ENCODE assay signal across 12 mouse cellular contexts in the genomic region with DNA sequence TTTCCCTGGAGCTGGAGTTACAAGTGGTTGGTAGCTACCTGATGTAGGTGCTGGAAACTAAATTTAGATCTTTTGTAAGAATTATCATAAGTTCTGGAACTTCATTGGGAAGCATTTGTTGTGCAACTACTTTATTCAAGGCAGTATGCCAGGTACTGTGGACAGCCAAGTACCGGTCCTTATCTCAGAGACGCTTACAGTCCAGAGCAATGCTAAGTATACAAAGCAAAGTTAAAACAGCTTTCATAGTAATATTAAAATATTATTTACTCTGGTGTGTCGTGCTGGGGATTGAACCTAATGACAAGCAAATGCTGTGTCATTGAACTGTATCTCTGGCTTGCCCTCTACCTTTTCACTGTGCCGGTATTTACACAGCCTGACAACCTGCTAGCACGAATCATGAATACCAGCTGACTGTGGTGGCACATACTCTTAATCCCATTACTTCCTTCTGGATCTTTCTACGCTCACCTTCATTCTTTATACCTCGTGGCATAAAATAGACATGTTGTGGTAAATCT. TPM values are rescaled to one million over a fixed set of nuclear protein-coding genes. Genes with fewer than 3 reads are reported as not detected.
"Had no signal": no experiment of that assay in that cellular context is flagged by ENCODE, and none has a peak within 500 bp of the region (broad histone marks: within the 10 kb centered on the region; RNA-seq: fewer than 3 reads in every experiment).

No protein-coding gene starts in this region.

RNA-seq across cellular contexts. Expression of a gene that starts 32.3 kb away (rescaled TPM):
- polyA plus RNA-seq: cortical plate, adult 2 months; embryonic facial prominence, embryonic 12.5 days; embryonic facial prominence, embryonic 14.5 days; embryonic facial prominence, embryonic 15.5 days; erythroblast, embryonic 14.5 days; forebrain, embryonic 12.5 days; forebrain, embryonic 14.5 days; forebrain, embryonic 15.5 days; forebrain, embryonic 16.5 days; forebrain, postnatal 0 days; frontal cortex, adult 2 months; heart, adult 2 months had no signal
